ENCODE assay signal across 14 mouse cellular contexts in the genomic region with DNA sequence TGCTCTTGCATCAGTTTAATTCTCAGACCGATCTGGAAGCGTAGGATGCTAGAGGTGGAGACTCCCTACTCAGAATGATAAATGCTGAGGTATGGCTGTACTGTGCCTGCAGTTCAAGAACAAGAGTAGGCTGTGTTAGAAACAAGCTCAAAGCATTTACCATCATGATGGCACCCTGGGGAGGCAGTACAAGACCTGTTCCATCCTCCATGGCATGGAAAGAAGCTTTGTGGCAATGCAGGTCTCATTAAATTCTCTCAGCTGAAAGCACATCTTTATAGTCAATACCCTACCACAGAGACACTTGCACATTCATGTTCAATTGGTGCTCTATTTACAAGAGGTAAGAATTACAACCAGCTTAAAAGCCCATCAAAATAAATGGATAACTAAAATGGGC.
"Had no signal": no experiment of that assay in that cellular context is flagged by ENCODE, and none has a peak within 500 bp of the region (broad histone marks: within the 10 kb centered on the region; RNA-seq: fewer than 3 reads in every experiment).

No protein-coding gene starts in this region.

- H3K36me3 ChIP-seq: liver, embryonic 13.5 days; midbrain, embryonic 12.5 days; midbrain, embryonic 15.5 days had no signal

- H3K4me3 ChIP-seq: liver, embryonic 13.5 days; midbrain, embryonic 12.5 days; midbrain, embryonic 15.5 days had no signal

- ATAC-seq: midbrain, embryonic 15.5 days had no signal

- H3K9me3 ChIP-seq: liver, embryonic 13.5 days; midbrain, embryonic 12.5 days; midbrain, embryonic 15.5 days had no signal

- H3K4me1 ChIP-seq: liver, embryonic 13.5 days; midbrain, embryonic 12.5 days; midbrain, embryonic 15.5 days had no signal

- H3K9ac ChIP-seq: liver, embryonic 13.5 days; midbrain, embryonic 12.5 days; midbrain, embryonic 15.5 days had no signal

- DNase-seq: kidney, adult 8-10 months; kidney, postnatal 14 days; kidney, postnatal 4 days; left cerebral cortex, postnatal 4 days; liver, embryonic 13.5 days; lung, adult 2 months; lung, postnatal 14 days; right cerebral cortex, postnatal 25 days; spleen, adult 18-20 months; thymus, adult 18-20 months; thymus, postnatal 36 days had no signal

- H3K27ac ChIP-seq: liver, embryonic 13.5 days; macrophage; midbrain, embryonic 12.5 days; midbrain, embryonic 15.5 days had no signal

- H3K4me2 ChIP-seq: liver, embryonic 13.5 days; midbrain, embryonic 12.5 days; midbrain, embryonic 15.5 days had no signal

- H3K27me3 ChIP-seq: liver, embryonic 13.5 days; midbrain, embryonic 12.5 days; midbrain, embryonic 15.5 days had no signal
